Mouse (Mus musculus) ES-Bruce4 (cell line): ENCODE data around the gene Rpl18. TPM values are rescaled to one million over a fixed set of nuclear protein-coding genes. Genes with fewer than 3 reads are reported as not detected.

Source experiments
- H3K27ac ChIP-seq: 2 replicates; pipeline ENCODE4 v1.5.1; 2012; ENCODE audit warnings: low read length, inconsistent platforms; ENCODE audit not compliant: insufficient read depth
- H3K27me3 ChIP-seq: 2 replicates; pipeline ENCODE4 v1.6.1; 2012; ENCODE audit warnings: mild to moderate bottlenecking, low read length, inconsistent platforms; ENCODE audit not compliant: control insufficient read depth, poor library complexity, insufficient read depth, severe bottlenecking
- H3K36me3 ChIP-seq: 2 replicates; pipeline ENCODE4 v1.6.1; 2012; ENCODE audit warnings: inconsistent platforms, mild to moderate bottlenecking, low read length, moderate library complexity; ENCODE audit not compliant: control insufficient read depth, poor library complexity, insufficient read depth, severe bottlenecking
- H3K4me1 ChIP-seq: one replicate; pipeline ENCODE4 v1.8.1; 2011; ENCODE audit warnings: low read length; ENCODE audit not compliant: control insufficient read depth, insufficient read depth
- H3K4me3 ChIP-seq: 2 replicates; pipeline ENCODE4 v1.5.1; 2011; ENCODE audit warnings: low read depth, mild to moderate bottlenecking, low read length
- H3K9ac ChIP-seq: 2 replicates; pipeline ENCODE4 v1.6.1; 2012; ENCODE audit warnings: low read depth, mild to moderate bottlenecking, inconsistent platforms; ENCODE audit not compliant: poor library complexity, severe bottlenecking
- H3K9me3 ChIP-seq: replicated peaks from 2 replicates; pipeline ENCODE4 v1.6.1; 2012; ENCODE audit warnings: mild to moderate bottlenecking, low read length, inconsistent platforms; ENCODE audit not compliant: control insufficient read depth, poor library complexity, insufficient read depth, severe bottlenecking
- CTCF ChIP-seq: IDR thresholded peaks from one replicate; pipeline ENCODE4 v1.8.1; 2011; ENCODE audit warnings: low read depth, low read length
- EP300 ChIP-seq: IDR thresholded peaks from 2 replicates; pipeline ENCODE4 v1.6.1; 2011; ENCODE audit warnings: low read depth, low read length; ENCODE audit not compliant: insufficient read depth
- POLR2A ChIP-seq: IDR thresholded peaks from one replicate; pipeline ENCODE4 v1.8.1; 2011; ENCODE audit warnings: low read length; ENCODE audit not compliant: insufficient read depth
- polyA plus RNA-seq: library from polyadenylated mRNA; stranded (reverse); fragments of >200 nt; gene quantifications from 2 replicates; pipeline ENCODE4 v1.2.4, GENCODE M21; 2011; ENCODE audit warnings: low read depth; ENCODE audit not compliant: missing spikeins, insufficient read depth, insufficient read length

Gene Rpl18
- polyA plus RNA-seq, 1 experiment = 1,593 TPM

- Histone ChIP-seq H3K27ac (no peak overlapping the region), H3K36me3 (no peaks in the 10 kb centered on the region), H3K9me3 (no peaks in the 10 kb centered on the region), H3K4me3 (peak overlapping the region; percentile 63), H3K9ac (peak overlapping the region; percentile 10; the same call in 1 of the 2 replicates), H3K27me3 (no peaks in the 10 kb centered on the region), H3K4me1 (peaks cover 2% of the 10 kb centered on the region)
- TF ChIP-seq CTCF (no peak), POLR2A (no peak), EP300 (no peak)
Observed at GRCm38 (mm10) chr7:45741308-45741707, 26.1 kb downstream of the Rpl18 start.

GRCm38 (mm10) chr7:45741777-45742176 lies 26.5 kb downstream of the Rpl18 start:
- H3K4me3 ChIP-seq = peak overlapping the region; percentile 63

GRCm38 (mm10) chr7:45742338-45742737 lies 27.1 kb downstream of the Rpl18 start:
- no peaks in the 10 kb centered on the region for H3K9me3 ChIP-seq
- peak overlapping the region; percentile 63 for H3K4me3 ChIP-seq
- H3K36me3 ChIP-seq = no peaks in the 10 kb centered on the region
- H3K27me3 ChIP-seq = no peaks in the 10 kb centered on the region
- H3K4me1 ChIP-seq = peaks cover 4% of the 10 kb centered on the region
- TF ChIP-seq CTCF (peak; percentile 33), EP300 (no peak), POLR2A (no peak)
- no peak overlapping the region for H3K27ac ChIP-seq
- H3K9ac ChIP-seq = peak overlapping the region; percentile 10; the same call in 1 of the 2 replicates

More at GRCm38 (mm10) chr7:45741777-45742176, 26.5 kb downstream of the Rpl18 start:
- TF ChIP-seq EP300 (no peak), CTCF (no peak), POLR2A (peak; percentile 63)
- Histone ChIP-seq H3K27ac (no peak overlapping the region), H3K9ac (peak overlapping the region; percentile 10; the same call in 1 of the 2 replicates), H3K4me1 (peaks cover 2% of the 10 kb centered on the region), H3K36me3 (no peaks in the 10 kb centered on the region), H3K27me3 (no peaks in the 10 kb centered on the region), H3K9me3 (no peaks in the 10 kb centered on the region)

- TF ChIP-seq EP300 = no peak
- no peak for TF ChIP-seq POLR2A
- TF ChIP-seq CTCF = no peak
- no peak overlapping the region for H3K4me3 ChIP-seq
Observed at GRCm38 (mm10) chr7:45744387-45744786, 29.1 kb downstream of the Rpl18 start.

GRCm38 (mm10) chr7:45746518-45746917 lies 31.3 kb downstream of the Rpl18 start:
- Histone ChIP-seq H3K36me3 (no peaks in the 10 kb centered on the region), H3K27ac (no peak overlapping the region), H3K4me1 (peaks cover 9% of the 10 kb centered on the region), H3K9me3 (no peaks in the 10 kb centered on the region), H3K27me3 (no peaks in the 10 kb centered on the region), H3K4me3 (no peak overlapping the region), H3K9ac (no peak overlapping the region)
- peak; percentile 73 for TF ChIP-seq CTCF
- no peak for TF ChIP-seq EP300
- no peak for TF ChIP-seq POLR2A

More at GRCm38 (mm10) chr7:45744387-45744786, 29.1 kb downstream of the Rpl18 start:
- no peak overlapping the region for H3K27ac ChIP-seq
- peaks cover 6% of the 10 kb centered on the region for H3K4me1 ChIP-seq
- no peaks in the 10 kb centered on the region for H3K9me3 ChIP-seq
- no peaks in the 10 kb centered on the region for H3K27me3 ChIP-seq
- no peak overlapping the region for H3K9ac ChIP-seq
- H3K36me3 ChIP-seq = no peaks in the 10 kb centered on the region

- peaks cover 9% of the 10 kb centered on the region for H3K4me1 ChIP-seq
- H3K4me3 ChIP-seq = no peak overlapping the region
- no peak overlapping the region for H3K9ac ChIP-seq
- no peaks in the 10 kb centered on the region for H3K36me3 ChIP-seq
- no peak overlapping the region for H3K27ac ChIP-seq
- no peaks in the 10 kb centered on the region for H3K9me3 ChIP-seq
- TF ChIP-seq POLR2A (no peak), CTCF (no peak), EP300 (peak; percentile 88; the same call in 1 of the 2 replicates)
- no peaks in the 10 kb centered on the region for H3K27me3 ChIP-seq
Observed at GRCm38 (mm10) chr7:45747450-45747849, 32.2 kb downstream of the Rpl18 start.
